Mouse (Mus musculus) bone marrow, adult 2 months (tissue): ENCODE data around the gene Arhgap42.

ENCODE experiments used
- CTCF ChIP-seq: fragments of 200-500 bp; IDR thresholded peaks from 2 replicates; pipeline ENCODE4 v1.5.1; 2011; ENCODE audit warnings: low read length, control low read depth; ENCODE audit not compliant: control insufficient read depth, insufficient read depth
- POLR2A ChIP-seq: fragments of 200-500 bp; IDR thresholded peaks from 2 replicates; pipeline ENCODE4 v1.6.1; 2011; ENCODE audit warnings: low read depth, mild to moderate bottlenecking, control low read depth, low read length, borderline replicate concordance; ENCODE audit not compliant: control insufficient read depth

DNA sequence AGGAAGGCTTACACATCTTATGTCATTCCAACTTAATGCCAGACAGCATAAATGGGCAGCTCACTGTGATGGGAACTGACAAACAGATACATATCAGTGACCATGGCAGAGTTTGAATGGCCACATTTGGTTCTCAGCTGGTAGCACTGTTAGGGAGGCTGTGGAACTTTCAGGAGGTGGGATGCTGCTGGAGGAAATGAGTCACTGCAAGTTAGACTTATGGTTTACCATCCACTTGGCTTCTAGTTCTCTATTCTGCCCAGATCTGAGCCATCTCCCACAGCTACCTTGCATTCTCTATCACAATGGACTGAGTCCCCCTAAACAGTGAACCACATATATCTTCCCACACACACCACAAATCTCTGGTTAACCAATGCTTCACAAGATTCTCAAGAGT is 186.0 kb downstream of the Arhgap42 start:
- no peak for TF ChIP-seq CTCF
- no peak for TF ChIP-seq POLR2A
